Comparison of ENCODE assay signal across 9 mouse cellular contexts in genomic region chr17:35636363-35636762, GRCm38 (mm10). TPM values are rescaled to one million over a fixed set of nuclear protein-coding genes. Genes with fewer than 3 reads are reported as not detected.
DNase-seq lines count a peak whose midpoint lies in the region; ATAC-seq and TF ChIP-seq lines count a peak whose summit lies in the region.
"Had no signal": no experiment of that assay in that cellular context is flagged by ENCODE, and none has a peak within 500 bp of the region (broad histone marks: within the 10 kb centered on the region; RNA-seq: fewer than 3 reads in every experiment).

No protein-coding gene starts in this region.

- no peak for TF ChIP-seq POLR2A in thymus, adult 2 months (IDR thresholded peaks at IDR 0.05; ENCODE audit: control insufficient read depth, extremely low read depth, insufficient read depth, low read length, poor library complexity)

- H3K27ac ChIP-seq in heart, embryonic 14.5 days (replicated peaks in 1 of 2; ENCODE audit: control insufficient read depth in 1 of 2, insufficient read depth in 1 of 2, low read depth in 2 of 2, low read length in 2 of 2), result no peak overlapping the region
- no peak overlapping the region for H3K27ac ChIP-seq in heart, embryonic 11.5 days (ENCODE audit: low read depth, low read length)
- H3K27ac ChIP-seq in thymus, adult 2 months (ENCODE audit: control insufficient read depth, insufficient read depth, low read length), result no peak overlapping the region

- H3K4me3 ChIP-seq in heart, embryonic 14.5 days (ENCODE audit: control insufficient read depth in 1 of 2, insufficient read depth in 1 of 2, low read depth in 1 of 2, low read length in 2 of 2), result no peak overlapping the region
- no peak overlapping the region for H3K4me3 ChIP-seq in heart, embryonic 11.5 days (ENCODE audit: low read depth, low read length)
- H3K4me3 ChIP-seq in thymus, adult 2 months (ENCODE audit: control insufficient read depth, insufficient read depth, low read length), result no peak overlapping the region

- ATAC-seq in heart, embryonic 14.5 days (ENCODE audit: insufficient number of reproducible peaks, insufficient read depth, low FRiP score, low read depth), result no peak
- ATAC-seq in heart, embryonic 11.5 days (replicated peaks; ENCODE audit: insufficient number of reproducible peaks, low FRiP score, low TSS enrichment), result no peak
- ATAC-seq in erythroid progenitor cell, adult 5-6 weeks (replicated peaks; ENCODE audit: low FRiP score, poor library complexity, severe bottlenecking), result no peak

- no peaks in the 10 kb centered on the region for H3K9me3 ChIP-seq in heart, embryonic 14.5 days (ENCODE audit: control insufficient read depth, low read length)
- H3K9me3 ChIP-seq in heart, embryonic 11.5 days (replicated peaks; ENCODE audit: control insufficient read depth, low read length), result no peaks in the 10 kb centered on the region

- H3K9ac ChIP-seq in heart, embryonic 14.5 days (ENCODE audit: low read length), result no peak overlapping the region
- no peak overlapping the region for H3K9ac ChIP-seq in heart, embryonic 11.5 days (ENCODE audit: low read depth, low read length)

- H3K36me3 ChIP-seq in heart, embryonic 14.5 days (ENCODE audit: control insufficient read depth, insufficient read depth, low read length), result no peaks in the 10 kb centered on the region
- no peaks in the 10 kb centered on the region for H3K36me3 ChIP-seq in heart, embryonic 11.5 days (ENCODE audit: control insufficient read depth, insufficient read depth, low read length)
- H3K36me3 ChIP-seq in thymus, adult 2 months (ENCODE audit: control insufficient read depth, insufficient read depth, low read length), result no peaks in the 10 kb centered on the region

- intact Hi-C loops in left cerebral cortex, postnatal 14 days (cut with DNase I), result no loop called here

- H3K27me3 ChIP-seq in heart, embryonic 14.5 days (ENCODE audit: control insufficient read depth, insufficient read depth, low read length), result no peaks in the 10 kb centered on the region
- H3K27me3 ChIP-seq in heart, embryonic 11.5 days (ENCODE audit: control insufficient read depth, insufficient read depth, low read length), result peaks cover 4% of the 10 kb centered on the region
- no peaks in the 10 kb centered on the region; the same call in 1 of the 2 replicates for H3K27me3 ChIP-seq in thymus, adult 2 months (ENCODE audit: control insufficient read depth, insufficient read depth, low read length)

- peak overlapping the region; percentile 67; the same call in 1 of the 2 replicates for H3K4me2 ChIP-seq in heart, embryonic 14.5 days (ENCODE audit: low read length)
- no peak overlapping the region for H3K4me2 ChIP-seq in heart, embryonic 11.5 days

- TF ChIP-seq CTCF in thymus, adult 2 months (IDR thresholded peaks at IDR 0.05; ENCODE audit: borderline replicate concordance, control insufficient read depth, extremely low read depth, insufficient read depth, low read length, poor library complexity), result no peak

- WGBS in heart, embryonic 14.5 days, result 31% methylated on average over 5 of the region's 5 CpGs
- 32% methylated on average over 5 of the region's 5 CpGs for WGBS in heart, embryonic 11.5 days (ENCODE audit: insufficient replicate concordance)
- WGBS in thymus, adult 2 months, result 40% methylated on average over 5 of the region's 5 CpGs

- DNase-seq in thymus, adult 2 months, result peak; percentile 26
- no peak for DNase-seq in thymus, postnatal 10 days (ENCODE audit: low spot score in 2 of 2)
- peak; percentile 55 for DNase-seq in cerebellum, adult 9-10 months
- peak; percentile 42 to 63 for DNase-seq in left cerebral cortex, postnatal 14 days (ENCODE audit: low spot score in 2 of 2)
- DNase-seq in right cerebral cortex, postnatal 14 days, result peak; percentile 37

- H3K4me1 ChIP-seq in heart, embryonic 14.5 days (ENCODE audit: control insufficient read depth in 2 of 2, insufficient read depth in 2 of 2, low read length in 2 of 2), result peaks cover 6 to 12% of the 10 kb centered on the region in 2 experiments
- H3K4me1 ChIP-seq in heart, embryonic 11.5 days (ENCODE audit: control insufficient read depth, insufficient read depth, low read length), result peaks cover 10% of the 10 kb centered on the region; the same call in 1 of the 2 replicates
- H3K4me1 ChIP-seq in thymus, adult 2 months (replicated peaks; ENCODE audit: control insufficient read depth, insufficient read depth, low read length), result peaks cover 8% of the 10 kb centered on the region

RNA-seq across cellular contexts. Expression of gene Mucl3, which starts 7.1 kb away (rescaled TPM):
- polyA plus RNA-seq in heart, embryonic 14.5 days (2014; fragmentation: Nextera tagmentation; extraction: Ambion mirVana), result 0.09 TPM in 1 of 2 replicates, not detected in the other
- polyA plus RNA-seq in heart, embryonic 11.5 days (2014; fragmentation: Nextera tagmentation; extraction: Ambion mirVana), result 0.29 and 0.62 TPM in 2 replicates
- polyA plus RNA-seq in thymus, adult 2 months (2012; rRNA removed), result 0.05 and 0.11 TPM in 2 replicates
- total RNA-seq in left cerebral cortex, postnatal 14 days (2021), result not detected
- total RNA-seq in erythroid progenitor cell, adult 5-6 weeks (2015; ENCODE audit: low replicate concordance), result not detected in 2 replicates
- total RNA-seq in erythroid progenitor cell, adult 5-6 weeks (2017; ENCODE audit: low replicate concordance), result not detected in 2 replicates
- total RNA-seq: left cerebral cortex, adult 8-10 months had no signal

RNA-seq across cellular contexts. Expression of gene Gm9573, which starts 9.9 kb away (rescaled TPM):
- not detected in 2 replicates for polyA plus RNA-seq in heart, embryonic 14.5 days (2014; fragmentation: Nextera tagmentation; extraction: Ambion mirVana)
- polyA plus RNA-seq in heart, embryonic 11.5 days (2014; fragmentation: Nextera tagmentation; extraction: Ambion mirVana), result not detected in 2 replicates
- polyA plus RNA-seq in thymus, adult 2 months (2012; rRNA removed), result 0.09 and 0.23 TPM in 2 replicates
- total RNA-seq in left cerebral cortex, postnatal 14 days (2021), result not detected
- not detected in 2 replicates for total RNA-seq in erythroid progenitor cell, adult 5-6 weeks (2015; ENCODE audit: low replicate concordance)
- not detected in 2 replicates for total RNA-seq in erythroid progenitor cell, adult 5-6 weeks (2017; ENCODE audit: low replicate concordance)

RNA-seq across cellular contexts. Expression of gene Vars2, which starts 31.0 kb away (rescaled TPM):
- 10.8 and 12.7 TPM in 2 replicates for polyA plus RNA-seq in heart, embryonic 14.5 days (2014; fragmentation: Nextera tagmentation; extraction: Ambion mirVana)
- polyA plus RNA-seq in heart, embryonic 11.5 days (2014; fragmentation: Nextera tagmentation; extraction: Ambion mirVana), result 9.1 and 12.7 TPM in 2 replicates
- 153 and 171 TPM in 2 replicates for polyA plus RNA-seq in thymus, adult 2 months (2012; rRNA removed)
- 10 to 100 TPM; 31.1 to 40.8 TPM for total RNA-seq in left cerebral cortex, postnatal 14 days (2021)
- total RNA-seq in erythroid progenitor cell, adult 5-6 weeks (2015; ENCODE audit: low replicate concordance), result 2.5 TPM in 1 of 2 replicates, not detected in the other
- total RNA-seq in erythroid progenitor cell, adult 5-6 weeks (2017; ENCODE audit: low replicate concordance), result 0.23 and 0.77 TPM in 2 replicates

RNA-seq across cellular contexts. Expression of gene Sfta2, which starts 35.0 kb away (rescaled TPM):
- polyA plus RNA-seq in heart, embryonic 14.5 days (2014; fragmentation: Nextera tagmentation; extraction: Ambion mirVana), result not detected in 2 replicates
- polyA plus RNA-seq in heart, embryonic 11.5 days (2014; fragmentation: Nextera tagmentation; extraction: Ambion mirVana), result not detected in 2 replicates
- polyA plus RNA-seq in thymus, adult 2 months (2012; rRNA removed), result 0.82 and 1.3 TPM in 2 replicates
- total RNA-seq in left cerebral cortex, postnatal 14 days (2021), result not detected
- total RNA-seq in erythroid progenitor cell, adult 5-6 weeks (2015; ENCODE audit: low replicate concordance), result not detected in 2 replicates
- total RNA-seq in erythroid progenitor cell, adult 5-6 weeks (2017; ENCODE audit: low replicate concordance), result not detected in 2 replicates
- total RNA-seq: left cerebral cortex, adult 8-10 months had no signal

RNA-seq across cellular contexts. Expression of gene Gtf2h4, which starts 37.2 kb away (rescaled TPM):
- 21.9 and 23.8 TPM in 2 replicates for polyA plus RNA-seq in heart, embryonic 14.5 days (2014; fragmentation: Nextera tagmentation; extraction: Ambion mirVana)
- 30.1 and 31.1 TPM in 2 replicates for polyA plus RNA-seq in heart, embryonic 11.5 days (2014; fragmentation: Nextera tagmentation; extraction: Ambion mirVana)
- polyA plus RNA-seq in thymus, adult 2 months (2012; rRNA removed), result 317 and 352 TPM in 2 replicates
- total RNA-seq in left cerebral cortex, postnatal 14 days (2021), result 10 to 100 TPM; 23.0 to 26.2 TPM
- 1.1 and 2.5 TPM in 2 replicates for total RNA-seq in erythroid progenitor cell, adult 5-6 weeks (2015; ENCODE audit: low replicate concordance)
- 3.6 and 6.3 TPM in 2 replicates for total RNA-seq in erythroid progenitor cell, adult 5-6 weeks (2017; ENCODE audit: low replicate concordance)

Comparison
In these comparisons a context has a peak if more than half of its experiments do, and no peak if none do; other contexts are left out.
1. DNase-seq: peak in thymus, adult 2 months (single experiment), cerebellum, adult 9-10 months (single experiment), left cerebral cortex, postnatal 14 days (2 of 2) and right cerebral cortex, postnatal 14 days (single experiment); none in thymus, postnatal 10 days (0 of 2).
2. RNA of gene Vars2, which starts 31.0 kb away (polyA plus RNA-seq): 153 to 171 TPM in thymus, adult 2 months; 10.8 to 12.7 TPM in heart, embryonic 14.5 days and 9.1 to 12.7 TPM in heart, embryonic 11.5 days; every median in the first group is over 10 times any median in the second.